Mouse (Mus musculus) G1E (cell line): ENCODE measurements at regions not wholly inside any gene's neighbourhood (a gene's known extent, or its start where the extent isn't known, plus 50 kb on each side); places are given as distances from the start of the nearest gene placed in this dataset.

Experiments used
- CTCF ChIP-seq: IDR thresholded peaks from 2 replicates; pipeline ENCODE4 v1.5.1; 2012; ENCODE audit warnings: low read depth, low read length, inconsistent platforms, mixed read lengths
- GATA1 ChIP-seq: IDR thresholded peaks from 2 replicates; pipeline ENCODE4 v1.6.1; 2012; ENCODE audit warnings: borderline replicate concordance, low read length, inconsistent platforms, mixed read lengths
- GATA2 ChIP-seq: IDR thresholded peaks from 2 replicates; pipeline ENCODE4 v1.6.1; 2012; ENCODE audit warnings: low read depth, low read length, inconsistent platforms, borderline replicate concordance
- POLR2AphosphoS5 ChIP-seq: IDR thresholded peaks from 2 replicates; pipeline ENCODE4 v1.6.1; 2012; ENCODE audit warnings: low read depth, low read length, inconsistent platforms; ENCODE audit not compliant: insufficient replicate concordance
- TAL1 ChIP-seq: conservative IDR thresholded peaks from 2 replicates; pipeline ENCODE4 v1.6.1; 2012; ENCODE audit warnings: low read depth, low read length, inconsistent platforms, mixed read lengths

GRCm38 (mm10) chr9:47409579-47409978, 120.4 kb upstream of the Cadm1 start:
- TF ChIP-seq GATA1 (no peak), CTCF (no peak), TAL1 (no peak), POLR2AphosphoS5 (no peak), GATA2 (no peak)
